Mouse (Mus musculus): ENCODE data around the gene Arhgef11.

The Arhgef11 gene

GRCm38 (mm10) chr3:87718525-87718924 lies 101.2 kb downstream of the Arhgef11 start:
- no peak for DNase-seq

GRCm38 (mm10) chr3:87724556-87724955 lies 107.2 kb downstream of the Arhgef11 start:
- DNase-seq = no peak

GRCm38 (mm10) chr3:87725396-87726160 lies 108.2 kb downstream of the Arhgef11 start:
- no peak for DNase-seq

- no peak for DNase-seq
Observed at GRCm38 (mm10) chr3:87726191-87726590, 108.8 kb downstream of the Arhgef11 start.

- no peak for DNase-seq
Observed at GRCm38 (mm10) chr3:87728696-87729095, 111.3 kb downstream of the Arhgef11 start.

- no peak for DNase-seq
Observed at GRCm38 (mm10) chr3:87733098-87733497, 115.7 kb downstream of the Arhgef11 start.

- DNase-seq = no peak
Observed at GRCm38 (mm10) chr3:87733984-87734761, 116.8 kb downstream of the Arhgef11 start.

- no peak for DNase-seq
Observed at GRCm38 (mm10) chr3:87735335-87735734, 118.0 kb downstream of the Arhgef11 start.

GRCm38 (mm10) chr3:87738906-87739305 lies 121.5 kb downstream of the Arhgef11 start:
- DNase-seq = no peak

GRCm38 (mm10) chr3:87742013-87742412 lies 124.7 kb downstream of the Arhgef11 start:
- no peak for DNase-seq

- no peak for DNase-seq
Observed at GRCm38 (mm10) chr3:87742735-87743134, 125.4 kb downstream of the Arhgef11 start.

- no peak for DNase-seq
Observed at GRCm38 (mm10) chr3:87743927-87744326, 126.6 kb downstream of the Arhgef11 start.

- DNase-seq = no peak
Observed at GRCm38 (mm10) chr3:87745036-87745659, 127.8 kb downstream of the Arhgef11 start.

- no peak for DNase-seq
Observed at GRCm38 (mm10) chr3:87748431-87748830, 131.1 kb downstream of the Arhgef11 start, which contains the start of gene Lrrc71. Gene Lrrc71 (minus strand): TSS chr3:87748625.

- peak; percentile 8 for DNase-seq
Observed at GRCm38 (mm10) chr3:87749036-87749435, 131.7 kb downstream of the Arhgef11 start.

- no peak for DNase-seq
Observed at GRCm38 (mm10) chr3:87749977-87750376, 132.6 kb downstream of the Arhgef11 start.

GRCm38 (mm10) chr3:87752567-87752966 lies 135.2 kb downstream of the Arhgef11 start:
- DNase-seq = no peak

- DNase-seq = no peak
Observed at GRCm38 (mm10) chr3:87753829-87754228, 136.5 kb downstream of the Arhgef11 start.

- peak; percentile 82 for DNase-seq
Observed at GRCm38 (mm10) chr3:87755964-87756363, 138.6 kb downstream of the Arhgef11 start.

GRCm38 (mm10) chr3:87756488-87756887 lies 139.1 kb downstream of the Arhgef11 start:
- no peak for DNase-seq

GRCm38 (mm10) chr3:87758641-87759040 lies 141.3 kb downstream of the Arhgef11 start:
- no peak for DNase-seq

GRCm38 (mm10) chr3:87761408-87762375 lies 144.3 kb downstream of the Arhgef11 start:
- DNase-seq = no peak
